Mouse (Mus musculus) heart, postnatal 0 days (tissue): ENCODE data around the gene 2810021J22Rik. TPM values are rescaled to one million over a fixed set of nuclear protein-coding genes. Genes with fewer than 3 reads are reported as not detected.

Experiments used
- ATAC-seq: fragments of 200-750 bp; cut with Nextera tagmentation; 2 replicates; pipeline ENCODE4 v1.8.0; 2017; ENCODE audit warnings: low read depth, moderate number of reproducible peaks, moderate library complexity; ENCODE audit not compliant: insufficient read depth
- DNase-seq: peaks from one replicate; pipeline ENCODE4 v3.0.0-alpha.2; 2016; ENCODE audit warnings: low spot score
- H3K27ac ChIP-seq: fragments of 300-500 bp; sonication (generic); 2 replicates; pipeline ENCODE4 v1.5.1; 2014; ENCODE audit warnings: low read depth, mild to moderate bottlenecking
- H3K27me3 ChIP-seq: fragments of 300-500 bp; sonication (generic); 2 replicates; pipeline ENCODE4 v1.6.1; 2014; ENCODE audit warnings: low read length, mixed read lengths; ENCODE audit not compliant: control insufficient read depth, insufficient read depth
- H3K36me3 ChIP-seq: fragments of 300-500 bp; sonication (generic); replicated peaks from 2 replicates; pipeline ENCODE4 v1.6.1; 2014; ENCODE audit warnings: low read length, mixed read lengths; ENCODE audit not compliant: control insufficient read depth, insufficient read depth
- H3K4me1 ChIP-seq: fragments of 300-500 bp; sonication (generic); 2 replicates; pipeline ENCODE4 v1.6.1; 2014; ENCODE audit warnings: antibody characterized with exemption; ENCODE audit not compliant: control insufficient read depth, insufficient read depth
- H3K4me2 ChIP-seq: fragments of 300-500 bp; sonication (generic); 2 replicates; pipeline ENCODE4 v1.6.1; 2014; ENCODE audit warnings: low read depth, mild to moderate bottlenecking, low read length, moderate library complexity
- H3K4me3 ChIP-seq: fragments of 300-500 bp; sonication (generic); 2 replicates; pipeline ENCODE4 v1.5.1; 2014; ENCODE audit warnings: low read depth, low read length
- H3K9ac ChIP-seq: fragments of 300-500 bp; sonication (generic); replicated peaks from 2 replicates; pipeline ENCODE4 v1.6.1; 2014; ENCODE audit warnings: low read depth, low read length, mixed read lengths
- H3K9me3 ChIP-seq: fragments of 300-500 bp; sonication (generic); replicated peaks from 2 replicates; pipeline ENCODE4 v1.6.1; 2016; ENCODE audit warnings: low read length; ENCODE audit not compliant: control insufficient read depth
- CTCF ChIP-seq: IDR thresholded peaks from 2 replicates; pipeline ENCODE4 v1.5.1; 2016; ENCODE audit warnings: antibody characterized with exemption, control low read depth, low read depth
- EP300 ChIP-seq: IDR thresholded peaks from 2 replicates; pipeline ENCODE4 v1.6.1; 2016; ENCODE audit warnings: antibody characterized with exemption, low read depth
- WGBS: fragments of 180-500 bp; shearing (Covaris S2); extraction: QIAGEN DNeasy Blood & Tissue Kit; methylation state at CpG from one replicate; pipeline ENCODE4 v1.1.7; 2014; 5-methylcytosine and 5-hydroxymethylcytosine counted together
- polyA plus RNA-seq: library from polyadenylated mRNA; unstranded; fragments of >200 nt; fragmentation: Nextera tagmentation; extraction: Ambion mirVana; gene quantifications from 2 replicates; pipeline ENCODE4 v1.2.1, GENCODE M21; 2015
- total RNA-seq: library from RNA; depleted of rRNA; stranded (reverse); fragments of >200 nt; gene quantifications from 2 replicates; pipeline ENCODE4 v1.2.3, GENCODE M21; 2014; ENCODE audit warnings: low replicate concordance

2810021J22Rik gene
- total and polyA plus RNA-seq, 2 experiments from 2014 or later = 1.5 to 2.2 TPM

DNA sequence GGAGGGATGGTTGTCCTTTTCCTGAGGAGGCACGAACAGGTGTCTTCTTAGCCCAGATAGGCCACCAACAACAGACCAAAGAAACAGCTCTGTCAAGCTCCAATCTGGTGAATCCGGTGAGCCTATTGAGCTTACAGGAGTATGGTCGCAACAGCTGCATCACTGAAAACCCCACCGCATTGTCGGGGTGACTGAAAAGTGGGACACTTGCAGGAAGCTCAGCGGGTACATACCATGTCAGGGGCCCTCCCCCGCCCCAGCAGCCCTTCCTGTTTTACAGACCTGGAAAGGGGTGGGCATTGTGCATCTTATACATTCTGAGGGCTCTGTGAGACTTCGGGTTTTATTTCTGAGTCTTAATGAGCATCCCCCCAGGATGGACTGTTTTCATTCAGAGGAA is 16.7 kb downstream of the 2810021J22Rik start:
- no peak overlapping the region for H3K27ac ChIP-seq
- H3K36me3 ChIP-seq = peaks cover 32% of the 10 kb centered on the region
- no peak overlapping the region for H3K9ac ChIP-seq
- H3K4me3 ChIP-seq = no peak overlapping the region; the same call in 1 of the 2 replicates
- DNase-seq (no peak), ATAC-seq (no peak)
- H3K27me3 ChIP-seq = no peaks in the 10 kb centered on the region
- no peak overlapping the region for H3K4me2 ChIP-seq
- no peaks in the 10 kb centered on the region for H3K4me1 ChIP-seq
- WGBS = 77% methylated on average over 8 of the region's 8 CpGs
- H3K9me3 ChIP-seq = no peaks in the 10 kb centered on the region
- no peak for TF ChIP-seq EP300

DNA sequence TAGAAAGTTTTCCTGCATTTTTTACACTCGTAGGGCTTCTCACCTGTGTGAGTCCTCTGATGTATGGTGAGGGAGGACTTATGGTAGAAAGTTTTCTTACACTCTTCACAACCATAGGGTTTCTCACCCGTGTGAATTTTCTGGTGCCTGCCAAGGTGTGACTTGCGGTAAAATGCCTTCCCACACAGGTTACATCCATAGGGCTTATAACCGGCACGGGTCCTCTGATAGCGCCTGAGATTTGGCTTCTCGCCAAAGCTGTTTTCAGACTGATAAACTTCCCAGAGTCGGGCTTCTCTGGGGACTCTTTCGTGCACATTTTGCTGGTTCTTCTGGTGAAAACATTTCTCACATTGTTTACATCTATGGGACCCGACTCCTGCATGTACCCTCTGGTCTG is 23.5 kb downstream of the 2810021J22Rik start:
- DNase-seq = no peak
- no peaks in the 10 kb centered on the region for H3K27me3 ChIP-seq
- H3K9ac ChIP-seq = no peak overlapping the region
- H3K4me2 ChIP-seq = no peak overlapping the region
- no peak for ATAC-seq
- H3K27ac ChIP-seq = no peak overlapping the region
- no peaks in the 10 kb centered on the region for H3K4me1 ChIP-seq
- no peaks in the 10 kb centered on the region for H3K9me3 ChIP-seq
- peaks cover 51% of the 10 kb centered on the region for H3K36me3 ChIP-seq
- 73% methylated on average over 10 of the region's 10 CpGs for WGBS
- TF ChIP-seq EP300 (no peak), CTCF (no peak)
- H3K4me3 ChIP-seq = no peak overlapping the region

DNA sequence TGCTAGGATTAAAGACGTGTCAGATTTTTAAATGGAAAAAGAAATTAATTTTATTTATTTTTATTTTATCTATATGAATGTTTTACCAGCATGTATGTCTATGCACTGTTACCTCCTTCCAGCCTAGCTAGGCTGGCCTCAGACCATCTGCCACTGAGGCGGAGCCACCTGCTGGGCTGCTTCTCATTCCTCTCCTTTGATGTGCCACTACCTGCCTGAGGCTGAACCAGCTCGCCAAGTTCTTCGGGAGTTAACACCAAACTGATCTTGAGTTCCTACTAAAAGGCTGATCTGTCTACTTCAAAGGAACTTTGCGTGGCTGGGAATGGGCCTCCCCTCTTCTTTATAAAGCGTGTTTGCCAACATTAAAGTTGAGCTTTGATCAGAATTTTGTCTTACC is 27.4 kb downstream of the 2810021J22Rik start:
- no peaks in the 10 kb centered on the region for H3K9me3 ChIP-seq
- H3K4me1 ChIP-seq = no peaks in the 10 kb centered on the region
- no peak overlapping the region for H3K4me3 ChIP-seq
- 83% methylated on average over 6 of the region's 6 CpGs for WGBS
- H3K36me3 ChIP-seq = peaks cover 60% of the 10 kb centered on the region
- no peak overlapping the region for H3K4me2 ChIP-seq
- no peak for TF ChIP-seq EP300
- no peak for TF ChIP-seq CTCF
- H3K27me3 ChIP-seq = no peaks in the 10 kb centered on the region
- ATAC-seq = no peak
- no peak for DNase-seq
- H3K27ac ChIP-seq = no peak overlapping the region
- no peak overlapping the region for H3K9ac ChIP-seq

DNA sequence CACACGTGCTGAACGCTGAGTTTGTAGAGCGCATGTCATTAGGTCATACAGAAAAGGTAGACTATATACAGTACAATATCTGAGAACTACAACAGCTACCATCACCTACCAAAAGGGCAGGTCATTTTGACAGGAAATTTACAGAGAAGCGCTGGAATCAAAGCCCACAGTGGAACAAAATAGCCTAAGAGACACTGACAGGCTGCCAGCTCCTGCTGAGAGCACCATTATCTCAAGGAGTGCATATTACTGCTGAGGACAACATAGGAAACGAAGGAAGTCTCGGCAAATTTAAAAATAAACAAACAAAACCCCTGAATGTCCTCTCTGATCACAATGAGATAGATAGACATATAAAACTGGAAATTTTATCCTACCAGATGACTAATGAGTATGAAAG is 30.5 kb downstream of the 2810021J22Rik start:
- H3K27me3 ChIP-seq = no peaks in the 10 kb centered on the region
- no peaks in the 10 kb centered on the region for H3K9me3 ChIP-seq
- DNase-seq (no peak), ATAC-seq (no peak)
- no peaks in the 10 kb centered on the region for H3K4me1 ChIP-seq
- peaks cover 56% of the 10 kb centered on the region for H3K36me3 ChIP-seq
- H3K4me2 ChIP-seq = no peak overlapping the region
- WGBS = 79% methylated on average over 6 of the region's 6 CpGs
- no peak overlapping the region for H3K9ac ChIP-seq
- H3K27ac ChIP-seq = no peak overlapping the region
- TF ChIP-seq CTCF (no peak), EP300 (no peak)
- H3K4me3 ChIP-seq = no peak overlapping the region

GRCm38 (mm10) chr11:58901080-58901479 is 34.1 kb downstream of the 2810021J22Rik start:
- no peak overlapping the region for H3K4me2 ChIP-seq
- peaks cover 5% of the 10 kb centered on the region; the same call in 1 of the 2 replicates for H3K4me1 ChIP-seq
- H3K4me3 ChIP-seq = no peak overlapping the region
- DNase-seq = no peak
- peaks cover 39% of the 10 kb centered on the region for H3K36me3 ChIP-seq
- TF ChIP-seq EP300 (no peak), CTCF (no peak)
- H3K9ac ChIP-seq = no peak overlapping the region
- ATAC-seq = no peak
- no peaks in the 10 kb centered on the region for H3K9me3 ChIP-seq
- no peak overlapping the region for H3K27ac ChIP-seq
- no peaks in the 10 kb centered on the region for H3K27me3 ChIP-seq
